Mouse (Mus musculus) hindbrain, embryonic 15.5 days (tissue): Measurements from ENCODE around the gene Hddc3. TPM values are rescaled to one million over a fixed set of nuclear protein-coding genes. Genes with fewer than 3 reads are reported as not detected.

ENCODE experiments used
- ATAC-seq: fragments of 200-750 bp; cut with Nextera tagmentation; 2 replicates; pipeline ENCODE4 v1.8.0; 2017; ENCODE audit warnings: low read depth, moderate number of reproducible peaks, moderate TSS enrichment; ENCODE audit not compliant: low FRiP score
- H3K27ac ChIP-seq: fragments of 300-500 bp; sonication (generic); replicated peaks from 2 replicates; pipeline ENCODE4 v1.5.1; 2015; ENCODE audit warnings: mild to moderate bottlenecking, inconsistent platforms
- H3K27me3 ChIP-seq: fragments of 300-500 bp; sonication (generic); 2 replicates; pipeline ENCODE4 v1.6.1; 2015; ENCODE audit warnings: control low read depth, inconsistent platforms
- H3K36me3 ChIP-seq: fragments of 300-500 bp; sonication (generic); 2 replicates; pipeline ENCODE4 v1.6.1; 2015; ENCODE audit warnings: control low read depth, inconsistent platforms
- H3K4me1 ChIP-seq: fragments of 300-500 bp; sonication (generic); replicated peaks from 2 replicates; pipeline ENCODE4 v1.6.1; 2015; ENCODE audit warnings: control low read depth, inconsistent platforms
- H3K4me2 ChIP-seq: fragments of 300-500 bp; sonication (generic); 2 replicates; pipeline ENCODE4 v1.6.1; 2015; ENCODE audit warnings: moderate library complexity, mild to moderate bottlenecking, inconsistent platforms
- H3K4me3 ChIP-seq: fragments of 300-500 bp; sonication (generic); 2 replicates; pipeline ENCODE4 v1.5.1; 2015; ENCODE audit warnings: mild to moderate bottlenecking, inconsistent platforms
- H3K9ac ChIP-seq: fragments of 300-500 bp; sonication (generic); 2 replicates; pipeline ENCODE4 v1.6.1; 2015; ENCODE audit warnings: inconsistent platforms
- H3K9me3 ChIP-seq: fragments of 300-500 bp; sonication (generic); 2 replicates; pipeline ENCODE4 v1.6.1; 2016; ENCODE audit warnings: control low read depth, inconsistent platforms
- WGBS: fragments of 180-500 bp; shearing (Covaris S2); methylation state at CpG from one replicate; pipeline ENCODE4 v1.1.7; 2015; 5-methylcytosine and 5-hydroxymethylcytosine counted together
- polyA plus RNA-seq: library from polyadenylated mRNA; unstranded; fragments of >200 nt; fragmentation: Nextera tagmentation; extraction: Ambion mirVana; gene quantifications from 2 replicates; pipeline ENCODE4 v1.2.1, GENCODE M21; 2015

The Hddc3 gene
- 21.9 and 22.7 TPM in 2 replicates for polyA plus RNA-seq

DNA sequence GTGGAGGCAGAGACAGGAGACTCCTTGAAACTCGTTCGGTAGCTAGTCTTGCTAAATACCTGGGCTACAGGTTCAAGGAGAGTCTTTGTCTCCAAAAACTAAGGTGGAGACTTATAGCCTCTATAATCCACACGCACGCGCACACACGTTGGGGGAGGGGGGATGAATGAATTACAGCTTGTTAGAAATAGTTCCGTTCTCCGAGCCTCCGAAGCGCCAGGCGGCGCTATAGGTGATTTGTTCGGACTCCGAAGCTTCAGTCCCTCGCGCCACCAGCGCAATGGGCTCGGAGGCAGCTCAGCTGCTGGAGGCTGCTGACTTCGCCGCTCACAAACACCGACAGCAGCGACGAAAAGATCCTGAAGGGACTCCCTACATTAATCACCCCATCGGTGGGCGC lies at the start of gene Hddc3:
Hddc3 (plus strand) TSS at position 247 of the 400 bp plus-strand sequence.
- ATAC-seq, result peak; percentile 63
- H3K4me3 ChIP-seq, result peak within 1 kb of the TSS; percentile 47
- WGBS, result 2% methylated on average over 25 of the region's 25 CpGs

GRCm38 (mm10) chr7:80294062-80294763 lies 48.7 kb upstream of the Hddc3 start, which contains the start of gene Prc1:
TSS of gene Prc1 (plus strand) at chr7:80294450.
- H3K36me3 ChIP-seq, result peaks cover 19% of the 10 kb centered on the region
- peak within 1 kb of the TSS; percentile 17 for H3K27ac ChIP-seq
- peak within 1 kb of the TSS; percentile 36 for H3K9ac ChIP-seq
- peak within 1 kb of the TSS; percentile 57 for H3K4me3 ChIP-seq
- peaks cover 4% of the 10 kb centered on the region; the same call in 1 of the 2 replicates for H3K4me1 ChIP-seq
- peak; percentile 99 for ATAC-seq
- WGBS, result under 1% methylated on average over 52 of the region's 52 CpGs
- peak within 1 kb of the TSS; percentile 87 for H3K4me2 ChIP-seq
- no peaks in the 10 kb centered on the region for H3K27me3 ChIP-seq
- H3K9me3 ChIP-seq, result no peaks in the 10 kb centered on the region

More for the DNA sequence above, at the start of gene Hddc3:
- Histone ChIP-seq H3K27ac (peak within 1 kb of the TSS; percentile 80), H3K4me1 (peaks cover 46% of the 10 kb centered on the region), H3K36me3 (no peaks in the 10 kb centered on the region), H3K27me3 (no peaks in the 10 kb centered on the region), H3K9me3 (no peaks in the 10 kb centered on the region), H3K9ac (peak within 1 kb of the TSS; percentile 68), H3K4me2 (peak within 1 kb of the TSS; percentile 84)

- peak overlapping the region; percentile 87 for H3K4me2 ChIP-seq
- H3K27ac ChIP-seq, result peak overlapping the region; percentile 17
- no peak for ATAC-seq
- no peaks in the 10 kb centered on the region for H3K27me3 ChIP-seq
- H3K4me3 ChIP-seq, result peak overlapping the region; percentile 57
- peaks cover 12% of the 10 kb centered on the region for H3K36me3 ChIP-seq
- H3K4me1 ChIP-seq, result peaks cover 4% of the 10 kb centered on the region; the same call in 1 of the 2 replicates
- H3K9me3 ChIP-seq, result no peaks in the 10 kb centered on the region
- 10% methylated on average over 37 of the region's 37 CpGs for WGBS
- H3K9ac ChIP-seq, result peak overlapping the region; percentile 36
These were observed 47.9 kb upstream of the Hddc3 start for GRCm38 (mm10) chr7:80294764-80295648.

DNA sequence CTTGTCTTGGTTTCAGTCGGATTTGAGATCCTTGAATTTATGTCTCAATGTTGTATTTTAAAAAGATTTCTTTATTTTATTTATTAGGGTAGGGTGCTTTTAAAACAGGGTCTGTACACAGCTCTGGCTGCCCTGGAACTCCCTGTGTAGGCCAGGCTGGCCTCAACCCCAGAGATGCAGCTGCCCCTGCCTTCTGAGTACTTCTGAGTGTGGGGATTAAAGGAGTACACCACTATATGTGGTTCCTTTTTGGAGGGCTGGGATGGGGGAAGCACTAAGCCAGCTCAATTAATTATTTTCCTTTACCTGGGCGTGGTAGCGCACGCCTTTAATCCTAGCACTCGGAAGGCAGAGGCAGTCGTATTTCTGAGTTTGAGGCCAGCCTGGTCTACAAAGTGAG lies 46.4 kb upstream of the Hddc3 start:
- no peak overlapping the region for H3K27ac ChIP-seq
- no peaks in the 10 kb centered on the region for H3K27me3 ChIP-seq
- no peaks in the 10 kb centered on the region for H3K9me3 ChIP-seq
- H3K4me2 ChIP-seq, result no peak overlapping the region
- H3K4me3 ChIP-seq, result no peak overlapping the region
- no peak for ATAC-seq
- peaks cover 3% of the 10 kb centered on the region; the same call in 1 of the 2 replicates for H3K36me3 ChIP-seq
- WGBS, result 94% methylated on average over 6 of the region's 6 CpGs
- H3K4me1 ChIP-seq, result peaks cover 4% of the 10 kb centered on the region; the same call in 1 of the 2 replicates
- H3K9ac ChIP-seq, result no peak overlapping the region

- Histone ChIP-seq H3K9ac (no peak overlapping the region), H3K4me2 (no peak overlapping the region), H3K4me1 (peaks cover 4% of the 10 kb centered on the region; the same call in 1 of the 2 replicates), H3K4me3 (no peak overlapping the region), H3K27me3 (no peaks in the 10 kb centered on the region), H3K27ac (no peak overlapping the region), H3K9me3 (no peaks in the 10 kb centered on the region), H3K36me3 (no peaks in the 10 kb centered on the region)
- WGBS, result 83% methylated on average over 3 of the region's 3 CpGs
- ATAC-seq, result no peak
These were observed 45.9 kb upstream of the Hddc3 start for GRCm38 (mm10) chr7:80297041-80297440.

GRCm38 (mm10) chr7:80298754-80299153 lies 44.1 kb upstream of the Hddc3 start:
- Histone ChIP-seq H3K27me3 (no peaks in the 10 kb centered on the region), H3K9ac (no peak overlapping the region), H3K4me3 (no peak overlapping the region), H3K9me3 (no peaks in the 10 kb centered on the region), H3K4me2 (no peak overlapping the region), H3K36me3 (no peaks in the 10 kb centered on the region), H3K27ac (no peak overlapping the region), H3K4me1 (peaks cover 4% of the 10 kb centered on the region; the same call in 1 of the 2 replicates)
- 93% methylated on average over 4 of the region's 4 CpGs for WGBS
- no peak for ATAC-seq

GRCm38 (mm10) chr7:80299568-80299967 lies 43.3 kb upstream of the Hddc3 start:
- Histone ChIP-seq H3K4me1 (peaks cover 4% of the 10 kb centered on the region; the same call in 1 of the 2 replicates), H3K9me3 (no peaks in the 10 kb centered on the region), H3K9ac (no peak overlapping the region), H3K4me2 (no peak overlapping the region), H3K27ac (no peak overlapping the region; the same call in 1 of the 2 replicates), H3K36me3 (no peaks in the 10 kb centered on the region), H3K27me3 (no peaks in the 10 kb centered on the region), H3K4me3 (no peak overlapping the region)
- WGBS, result 89% methylated on average over 3 of the region's 3 CpGs
- no peak for ATAC-seq

DNA sequence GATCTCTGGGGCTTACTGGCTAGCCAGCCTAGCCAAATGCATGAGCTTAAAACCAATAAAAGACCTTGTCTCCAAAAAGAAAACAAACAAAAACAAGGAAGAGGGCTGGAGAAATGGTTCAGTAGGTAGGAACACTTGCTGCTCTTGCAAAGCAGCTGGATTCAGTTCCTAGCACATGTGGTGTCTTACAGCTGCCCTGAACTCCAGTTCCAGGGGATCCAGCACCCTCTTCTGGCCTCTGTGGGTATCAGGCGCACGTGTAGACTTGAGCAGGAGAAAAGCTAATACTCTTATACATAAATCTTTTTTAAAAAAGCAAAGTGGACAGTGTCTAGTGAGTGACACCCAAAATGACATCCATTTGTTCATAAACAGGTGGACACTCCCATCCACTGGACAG lies 41.4 kb upstream of the Hddc3 start:
- 88% methylated on average over 2 of the region's 2 CpGs for WGBS
- H3K36me3 ChIP-seq, result no peaks in the 10 kb centered on the region
- no peaks in the 10 kb centered on the region for H3K9me3 ChIP-seq
- H3K27ac ChIP-seq, result no peak overlapping the region
- no peak overlapping the region for H3K4me3 ChIP-seq
- H3K27me3 ChIP-seq, result no peaks in the 10 kb centered on the region
- H3K4me2 ChIP-seq, result no peak overlapping the region
- H3K9ac ChIP-seq, result no peak overlapping the region
- ATAC-seq, result no peak
- H3K4me1 ChIP-seq, result no peaks in the 10 kb centered on the region; the same call in 1 of the 2 replicates

- no peak overlapping the region for H3K27ac ChIP-seq
- no peaks in the 10 kb centered on the region for H3K4me1 ChIP-seq
- ATAC-seq, result no peak
- no peak overlapping the region for H3K4me3 ChIP-seq
- no peaks in the 10 kb centered on the region for H3K27me3 ChIP-seq
- H3K9ac ChIP-seq, result no peak overlapping the region
- H3K9me3 ChIP-seq, result no peaks in the 10 kb centered on the region
- WGBS, result 84% methylated on average over 3 of the region's 3 CpGs
- H3K36me3 ChIP-seq, result peaks cover 4% of the 10 kb centered on the region; the same call in 1 of the 2 replicates
- no peak overlapping the region for H3K4me2 ChIP-seq
These were observed 35.1 kb upstream of the Hddc3 start for GRCm38 (mm10) chr7:80307766-80308165.

- WGBS, result 88% methylated on average over 7 of the region's 7 CpGs
- ATAC-seq, result no peak
These were observed 32.1 kb upstream of the Hddc3 start for GRCm38 (mm10) chr7:80310771-80311170.

GRCm38 (mm10) chr7:80315733-80316132 lies 27.2 kb upstream of the Hddc3 start:
- no peak for ATAC-seq
- no peak overlapping the region for H3K27ac ChIP-seq
- H3K4me3 ChIP-seq, result no peak overlapping the region
- no peaks in the 10 kb centered on the region for H3K4me1 ChIP-seq
- H3K27me3 ChIP-seq, result no peaks in the 10 kb centered on the region
- WGBS, result 88% methylated on average over 2 of the region's 2 CpGs
- H3K9me3 ChIP-seq, result no peaks in the 10 kb centered on the region
- peaks cover 29% of the 10 kb centered on the region for H3K36me3 ChIP-seq
- no peak overlapping the region for H3K9ac ChIP-seq
- no peak overlapping the region for H3K4me2 ChIP-seq

More at GRCm38 (mm10) chr7:80310771-80311170, 32.1 kb upstream of the Hddc3 start:
- no peaks in the 10 kb centered on the region for H3K4me1 ChIP-seq
- H3K9ac ChIP-seq, result no peak overlapping the region
- H3K36me3 ChIP-seq, result peaks cover 14% of the 10 kb centered on the region
- no peak overlapping the region for H3K27ac ChIP-seq
- H3K4me3 ChIP-seq, result no peak overlapping the region
- H3K27me3 ChIP-seq, result no peaks in the 10 kb centered on the region
- H3K4me2 ChIP-seq, result no peak overlapping the region
- no peaks in the 10 kb centered on the region for H3K9me3 ChIP-seq
